Mouse (Mus musculus) spleen, postnatal 14 days (tissue): ENCODE results near the gene Krt8.

Source experiments
- DNase-seq, 2 experiments: peaks; one replicate each; pipeline ENCODE4 v3.0.0; 2021 to 2022; ENCODE audit warnings: low spot score in 2 of 2

Gene Krt8

GRCm38 (mm10) chr15:102004189-102004588 lies at the start of gene Krt8:
Gene Krt8 (minus strand): TSS chr15:102004482.
- no peak for DNase-seq

- DNase-seq = no peak
Measured at GRCm38 (mm10) chr15:102051920-102052683, 47.8 kb upstream of the Krt8 start.

- DNase-seq = no peak
Measured at GRCm38 (mm10) chr15:102049871-102050270, 45.6 kb upstream of the Krt8 start.

- no peak for DNase-seq
Measured at GRCm38 (mm10) chr15:102048006-102048405, 43.7 kb upstream of the Krt8 start.

GRCm38 (mm10) chr15:102045691-102046090 lies 41.4 kb upstream of the Krt8 start:
- DNase-seq = no peak

- no peak for DNase-seq
Measured at GRCm38 (mm10) chr15:102044745-102045144, 40.5 kb upstream of the Krt8 start.

- no peak for DNase-seq
Measured at GRCm38 (mm10) chr15:102041951-102042350, 37.7 kb upstream of the Krt8 start.

- DNase-seq = no peak
Measured at GRCm38 (mm10) chr15:102040277-102040676, 36.0 kb upstream of the Krt8 start.

- no peak for DNase-seq
Measured at GRCm38 (mm10) chr15:102034121-102035053, 30.1 kb upstream of the Krt8 start.

GRCm38 (mm10) chr15:102028040-102028439 lies 23.8 kb upstream of the Krt8 start, which contains the start of gene Krt18:
Gene Krt18 (plus strand): TSS chr15:102028180.
- DNase-seq = no peak

- DNase-seq = no peak
Measured at GRCm38 (mm10) chr15:102026430-102026829, 22.1 kb upstream of the Krt8 start.

- DNase-seq = no peak
Measured at GRCm38 (mm10) chr15:102025136-102025872, 21.0 kb upstream of the Krt8 start.

- DNase-seq = no peak
Measured at GRCm38 (mm10) chr15:102023888-102024287, 19.6 kb upstream of the Krt8 start.

- DNase-seq = no peak
Measured at GRCm38 (mm10) chr15:102022481-102022880, 18.2 kb upstream of the Krt8 start.

GRCm38 (mm10) chr15:102017918-102018463 lies 13.7 kb upstream of the Krt8 start:
- DNase-seq = peak in 1 of 2 experiments; percentile 40

GRCm38 (mm10) chr15:102016787-102017186 lies 12.5 kb upstream of the Krt8 start:
- DNase-seq = no peak

GRCm38 (mm10) chr15:102016096-102016495 lies 11.8 kb upstream of the Krt8 start:
- no peak for DNase-seq

GRCm38 (mm10) chr15:102014848-102015247 lies 10.6 kb upstream of the Krt8 start:
- DNase-seq = no peak

- DNase-seq = no peak
Measured at GRCm38 (mm10) chr15:102013651-102014050, 9.4 kb upstream of the Krt8 start.

GRCm38 (mm10) chr15:102012260-102012765 lies 8.0 kb upstream of the Krt8 start:
- DNase-seq = peak in 1 of 2 experiments; percentile 44

GRCm38 (mm10) chr15:102010569-102011245 lies 6.4 kb upstream of the Krt8 start:
- DNase-seq = no peak
